Mouse (Mus musculus) ES-E14 (cell line): ENCODE data around the gene Ostf1.

Experiments used
- CHD2 ChIP-seq: IDR thresholded peaks from 2 replicates; pipeline ENCODE4 v1.6.1; 2014; ENCODE audit warnings: mild to moderate bottlenecking, low read depth, low read length, inconsistent platforms
- HCFC1 ChIP-seq: IDR thresholded peaks from 2 replicates; pipeline ENCODE4 v1.6.1; 2012; ENCODE audit warnings: low read length, inconsistent platforms, borderline replicate concordance; ENCODE audit not compliant: insufficient read depth
- MAFK ChIP-seq: IDR thresholded peaks from 2 replicates; pipeline ENCODE4 v1.6.1; 2014; ENCODE audit warnings: mild to moderate bottlenecking, low read depth, low read length, inconsistent platforms; ENCODE audit not compliant: insufficient read depth
- ZC3H11A ChIP-seq: IDR thresholded peaks from 2 replicates; pipeline ENCODE4 v1.6.1; 2012; ENCODE audit warnings: low read depth, mild to moderate bottlenecking, inconsistent platforms, low read length, borderline replicate concordance
- ZNF384 ChIP-seq: IDR thresholded peaks from 2 replicates; pipeline ENCODE4 v1.6.1; 2012; ENCODE audit warnings: low read depth, low read length, inconsistent platforms

GRCm38 (mm10) chr19:18666966-18667365 is 35.3 kb upstream of the Ostf1 start:
- TF ChIP-seq CHD2 (no peak), HCFC1 (no peak), MAFK (no peak), ZNF384 (no peak), ZC3H11A (no peak)
